Mouse (Mus musculus): ENCODE data around the gene Ush2a. TPM values are rescaled to one million over a fixed set of nuclear protein-coding genes. Genes with fewer than 3 reads are reported as not detected.

The Ush2a gene
- polyA plus RNA-seq, 2 experiments = 0.01 to 0.11 TPM

- H3K36me3 ChIP-seq (ENCODE audit: control insufficient read depth, insufficient read depth, low read length) = no peaks in the 10 kb centered on the region
- no peak for ATAC-seq (ENCODE audit: low FRiP score, low read depth)
- H3K27ac ChIP-seq (replicated peaks; ENCODE audit: low read depth, low read length) = no peak overlapping the region
- no peaks in the 10 kb centered on the region for H3K27me3 ChIP-seq (ENCODE audit: control insufficient read depth, insufficient read depth, low read length)
- no peaks in the 10 kb centered on the region for H3K4me1 ChIP-seq (ENCODE audit: control insufficient read depth, insufficient read depth, low read length)
- 91% methylated on average over 7 of the region's 7 CpGs for WGBS
- DNase-seq (ENCODE audit: low spot score) = no peak
- no peak overlapping the region for H3K4me2 ChIP-seq (replicated peaks; ENCODE audit: low read depth, low read length, severe bottlenecking)
- no peak overlapping the region for H3K4me3 ChIP-seq (replicated peaks; ENCODE audit: low read length)
- H3K9me3 ChIP-seq (ENCODE audit: control insufficient read depth, low read length) = no peaks in the 10 kb centered on the region
- no peak overlapping the region for H3K9ac ChIP-seq (ENCODE audit: low read depth, low read length, severe bottlenecking)
- no peak for TF ChIP-seq POLR2A (IDR thresholded peaks at IDR 0.05; ENCODE audit: borderline replicate concordance, extremely low read depth, insufficient read depth, insufficient read length)
These were observed 51.5 kb downstream of the Ush2a start for GRCm38 (mm10) chr1:188313303-188313702.

DNA sequence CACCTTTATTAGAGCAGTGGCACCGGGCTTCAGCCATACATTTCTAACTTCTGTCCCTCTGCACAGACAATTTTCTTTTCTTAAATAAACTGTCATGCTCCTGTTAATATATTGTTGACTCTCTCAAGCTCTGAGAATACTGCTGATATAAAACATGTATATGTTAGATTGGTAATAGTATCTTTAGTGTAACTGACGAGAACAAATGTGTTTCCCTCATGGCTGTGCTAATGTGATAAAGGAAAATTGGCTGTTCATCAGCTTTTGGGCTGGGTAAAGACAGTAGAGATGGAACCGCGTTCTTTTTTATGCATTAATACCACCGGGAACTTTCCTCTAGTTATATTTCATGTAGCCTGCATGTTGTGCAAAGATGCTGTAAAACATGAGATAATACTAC is 54.8 kb downstream of the Ush2a start:
- ATAC-seq (ENCODE audit: low FRiP score, low read depth) = no peak

GRCm38 (mm10) chr1:188320204-188320603 is 58.4 kb downstream of the Ush2a start:
- ATAC-seq (ENCODE audit: low FRiP score, low read depth) (no peak; the same call in 1 of the 2 replicates), DNase-seq (ENCODE audit: low spot score) (peak; percentile 38)
- H3K27ac ChIP-seq (replicated peaks; ENCODE audit: low read depth, low read length) = no peak overlapping the region
- H3K4me2 ChIP-seq (replicated peaks; ENCODE audit: low read depth, low read length, severe bottlenecking) = no peak overlapping the region
- no peaks in the 10 kb centered on the region for H3K36me3 ChIP-seq (ENCODE audit: control insufficient read depth, insufficient read depth, low read length)
- no peak overlapping the region for H3K4me3 ChIP-seq (replicated peaks; ENCODE audit: low read length)
- H3K9me3 ChIP-seq (ENCODE audit: control insufficient read depth, low read length) = no peaks in the 10 kb centered on the region
- WGBS = 28% methylated on average over 4 of the region's 4 CpGs
- no peaks in the 10 kb centered on the region for H3K27me3 ChIP-seq (ENCODE audit: control insufficient read depth, insufficient read depth, low read length)
- H3K9ac ChIP-seq (ENCODE audit: low read depth, low read length, severe bottlenecking) = no peak overlapping the region
- H3K4me1 ChIP-seq (ENCODE audit: control insufficient read depth, insufficient read depth, low read length) = no peaks in the 10 kb centered on the region
- no peak for TF ChIP-seq POLR2A (IDR thresholded peaks at IDR 0.05; ENCODE audit: borderline replicate concordance, extremely low read depth, insufficient read depth, insufficient read length)

More for the DNA sequence above, 54.8 kb downstream of the Ush2a start:
- Histone ChIP-seq H3K27me3 (ENCODE audit: control insufficient read depth, insufficient read depth, low read length) (no peaks in the 10 kb centered on the region), H3K9me3 (ENCODE audit: control insufficient read depth, low read length) (no peaks in the 10 kb centered on the region), H3K27ac (replicated peaks; ENCODE audit: low read depth, low read length) (no peak overlapping the region), H3K9ac (ENCODE audit: low read depth, low read length, severe bottlenecking) (no peak overlapping the region), H3K4me1 (ENCODE audit: control insufficient read depth, insufficient read depth, low read length) (no peaks in the 10 kb centered on the region), H3K36me3 (ENCODE audit: control insufficient read depth, insufficient read depth, low read length) (no peaks in the 10 kb centered on the region), H3K4me2 (replicated peaks; ENCODE audit: low read depth, low read length, severe bottlenecking) (no peak overlapping the region), H3K4me3 (replicated peaks; ENCODE audit: low read length) (no peak overlapping the region)
- TF ChIP-seq POLR2A (IDR thresholded peaks at IDR 0.05; ENCODE audit: borderline replicate concordance, extremely low read depth, insufficient read depth, insufficient read length) = no peak
- DNase-seq (ENCODE audit: low spot score) = no peak
- 88% methylated on average over 5 of the region's 5 CpGs for WGBS

GRCm38 (mm10) chr1:188321534-188321933 is 59.7 kb downstream of the Ush2a start:
- Histone ChIP-seq H3K27me3 (ENCODE audit: control insufficient read depth, insufficient read depth, low read length) (no peaks in the 10 kb centered on the region), H3K4me3 (replicated peaks; ENCODE audit: low read length) (no peak overlapping the region), H3K27ac (replicated peaks; ENCODE audit: low read depth, low read length) (no peak overlapping the region), H3K9me3 (ENCODE audit: control insufficient read depth, low read length) (no peaks in the 10 kb centered on the region), H3K9ac (ENCODE audit: low read depth, low read length, severe bottlenecking) (no peak overlapping the region), H3K36me3 (ENCODE audit: control insufficient read depth, insufficient read depth, low read length) (no peaks in the 10 kb centered on the region), H3K4me2 (replicated peaks; ENCODE audit: low read depth, low read length, severe bottlenecking) (no peak overlapping the region), H3K4me1 (ENCODE audit: control insufficient read depth, insufficient read depth, low read length) (no peaks in the 10 kb centered on the region)
- no peak for ATAC-seq (ENCODE audit: low FRiP score, low read depth)
- TF ChIP-seq POLR2A (IDR thresholded peaks at IDR 0.05; ENCODE audit: borderline replicate concordance, extremely low read depth, insufficient read depth, insufficient read length) = no peak
- no peak for DNase-seq (ENCODE audit: low spot score)
- WGBS = 83% methylated on average over 7 of the region's 7 CpGs

GRCm38 (mm10) chr1:188330406-188330805 is 68.6 kb downstream of the Ush2a start:
- no peak overlapping the region for H3K4me2 ChIP-seq (replicated peaks; ENCODE audit: low read depth, low read length, severe bottlenecking)
- no peak overlapping the region for H3K4me3 ChIP-seq (replicated peaks; ENCODE audit: low read length)
- 90% methylated on average over 2 of the region's 2 CpGs for WGBS
- DNase-seq (ENCODE audit: low spot score) (no peak), ATAC-seq (ENCODE audit: low FRiP score, low read depth) (no peak)
- H3K9ac ChIP-seq (ENCODE audit: low read depth, low read length, severe bottlenecking) = no peak overlapping the region
- no peak for TF ChIP-seq POLR2A (IDR thresholded peaks at IDR 0.05; ENCODE audit: borderline replicate concordance, extremely low read depth, insufficient read depth, insufficient read length)
- H3K27me3 ChIP-seq (ENCODE audit: control insufficient read depth, insufficient read depth, low read length) = no peaks in the 10 kb centered on the region
- H3K27ac ChIP-seq (replicated peaks; ENCODE audit: low read depth, low read length) = no peak overlapping the region
- no peaks in the 10 kb centered on the region for H3K9me3 ChIP-seq (ENCODE audit: control insufficient read depth, low read length)
- no peaks in the 10 kb centered on the region for H3K4me1 ChIP-seq (ENCODE audit: control insufficient read depth, insufficient read depth, low read length)
- H3K36me3 ChIP-seq (ENCODE audit: control insufficient read depth, insufficient read depth, low read length) = no peaks in the 10 kb centered on the region

GRCm38 (mm10) chr1:188333936-188334335 is 72.1 kb downstream of the Ush2a start:
- DNase-seq (ENCODE audit: low spot score) = no peak
- Histone ChIP-seq H3K4me2 (replicated peaks; ENCODE audit: low read depth, low read length, severe bottlenecking) (no peak overlapping the region), H3K4me1 (ENCODE audit: control insufficient read depth, insufficient read depth, low read length) (no peaks in the 10 kb centered on the region), H3K9me3 (ENCODE audit: control insufficient read depth, low read length) (no peaks in the 10 kb centered on the region), H3K36me3 (ENCODE audit: control insufficient read depth, insufficient read depth, low read length) (no peaks in the 10 kb centered on the region), H3K27ac (replicated peaks; ENCODE audit: low read depth, low read length) (no peak overlapping the region), H3K9ac (ENCODE audit: low read depth, low read length, severe bottlenecking) (no peak overlapping the region), H3K4me3 (replicated peaks; ENCODE audit: low read length) (no peak overlapping the region), H3K27me3 (ENCODE audit: control insufficient read depth, insufficient read depth, low read length) (no peaks in the 10 kb centered on the region)
- TF ChIP-seq POLR2A (IDR thresholded peaks at IDR 0.05; ENCODE audit: borderline replicate concordance, extremely low read depth, insufficient read depth, insufficient read length) = no peak
- WGBS = 78% methylated on average over 2 of the region's 2 CpGs
- ATAC-seq (ENCODE audit: low FRiP score, low read depth) = no peak
